Mouse (Mus musculus): Measurements from ENCODE around the gene Ppp1r27.

Ppp1r27 gene

DNA sequence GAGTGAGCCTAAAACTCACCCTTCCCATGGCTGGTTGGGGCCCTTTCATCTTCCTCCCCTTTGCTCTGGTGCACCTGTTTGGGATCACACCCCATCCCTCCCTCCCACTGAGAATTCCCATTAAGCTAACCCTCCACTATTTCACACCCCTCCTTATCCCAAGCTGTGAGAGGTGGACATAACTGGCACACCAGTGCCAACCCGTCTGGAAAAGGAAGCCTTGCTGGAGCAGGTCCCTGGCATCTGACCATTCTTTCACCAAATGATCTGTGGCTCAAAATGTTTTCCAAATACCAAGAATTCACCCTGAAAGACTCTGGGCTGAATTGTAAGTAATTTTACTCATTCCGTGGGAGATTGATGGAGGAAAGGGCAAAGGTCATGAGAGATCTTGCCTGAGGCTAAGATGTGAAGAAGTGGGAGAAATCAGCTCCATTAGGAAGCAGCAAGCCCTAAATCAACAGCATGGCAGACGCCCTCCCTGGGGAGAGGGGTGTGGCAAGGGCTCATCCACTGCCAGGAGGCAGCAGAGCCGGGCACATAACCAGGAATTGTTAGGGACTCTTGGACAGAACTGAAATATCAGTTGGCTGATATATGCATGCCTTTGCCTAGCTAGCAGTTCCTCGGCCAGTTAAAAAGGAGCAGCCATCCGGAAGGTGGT, 38.0 kb downstream of the Ppp1r27 start:
- no peak for DNase-seq (ENCODE audit: low spot score)

DNA sequence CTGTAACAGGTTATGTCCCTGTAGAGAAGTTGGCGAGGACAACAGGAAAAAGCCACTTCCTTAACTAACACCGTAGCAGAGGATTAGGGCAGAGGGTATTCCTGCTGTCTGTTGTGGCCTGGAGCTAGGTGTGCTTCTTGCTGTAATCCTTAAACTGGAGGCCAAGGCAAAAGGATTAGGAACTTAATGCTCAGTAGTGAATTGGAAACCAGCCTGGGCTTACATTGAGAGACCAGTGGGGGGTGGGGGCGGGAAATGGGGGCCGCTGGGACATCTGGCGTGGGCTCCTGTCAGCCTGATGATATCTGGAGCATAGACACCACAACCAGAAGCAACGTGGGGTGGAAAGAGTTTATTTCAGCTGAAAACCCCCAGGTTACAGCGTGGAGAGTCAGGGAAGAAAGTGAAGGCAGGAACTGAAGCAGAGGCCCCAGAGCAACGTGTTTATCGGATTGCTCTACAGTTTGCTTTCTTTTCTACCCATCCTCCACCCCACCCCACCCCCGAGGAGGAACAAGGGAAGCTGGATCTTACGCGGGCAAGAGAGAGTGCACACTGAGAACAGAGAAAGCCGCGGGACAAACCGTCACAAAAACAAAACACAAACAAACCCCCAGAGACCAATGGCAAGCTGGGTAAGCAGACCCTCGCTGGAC, 40.4 kb downstream of the Ppp1r27 start:
- DNase-seq (ENCODE audit: low spot score), result no peak

- DNase-seq (ENCODE audit: low spot score), result no peak
Measured at GRCm38 (mm10) chr11:120509940-120510339, 41.0 kb downstream of the Ppp1r27 start.

DNA sequence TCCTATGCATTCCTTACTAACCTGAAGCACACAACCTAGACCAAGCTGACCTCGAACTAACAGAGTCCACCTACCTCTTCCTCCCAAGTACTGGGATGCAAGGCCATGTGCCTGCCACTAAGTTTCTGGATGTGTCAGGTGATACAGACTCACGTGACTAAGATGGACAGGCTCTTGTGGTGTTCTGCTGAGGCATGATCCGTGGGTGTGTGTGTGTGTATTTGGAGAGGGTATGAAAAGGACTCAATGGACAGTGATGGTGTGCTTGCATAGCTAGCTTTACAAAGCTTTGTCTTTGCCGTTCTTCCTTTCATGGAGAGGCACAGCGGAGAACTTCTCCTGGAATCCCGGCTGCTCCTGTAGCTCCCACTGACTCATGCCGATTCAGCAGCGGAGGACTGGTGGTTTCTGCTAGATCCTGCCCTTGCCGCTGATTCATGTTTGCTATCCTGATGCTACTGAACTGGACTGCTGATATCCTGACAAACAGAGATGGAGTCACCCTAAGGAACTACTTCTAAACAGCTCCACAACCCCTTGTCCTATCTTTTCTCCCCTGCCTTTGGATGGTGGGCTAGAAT, 42.6 kb downstream of the Ppp1r27 start:
- DNase-seq (ENCODE audit: low spot score), result no peak

DNA sequence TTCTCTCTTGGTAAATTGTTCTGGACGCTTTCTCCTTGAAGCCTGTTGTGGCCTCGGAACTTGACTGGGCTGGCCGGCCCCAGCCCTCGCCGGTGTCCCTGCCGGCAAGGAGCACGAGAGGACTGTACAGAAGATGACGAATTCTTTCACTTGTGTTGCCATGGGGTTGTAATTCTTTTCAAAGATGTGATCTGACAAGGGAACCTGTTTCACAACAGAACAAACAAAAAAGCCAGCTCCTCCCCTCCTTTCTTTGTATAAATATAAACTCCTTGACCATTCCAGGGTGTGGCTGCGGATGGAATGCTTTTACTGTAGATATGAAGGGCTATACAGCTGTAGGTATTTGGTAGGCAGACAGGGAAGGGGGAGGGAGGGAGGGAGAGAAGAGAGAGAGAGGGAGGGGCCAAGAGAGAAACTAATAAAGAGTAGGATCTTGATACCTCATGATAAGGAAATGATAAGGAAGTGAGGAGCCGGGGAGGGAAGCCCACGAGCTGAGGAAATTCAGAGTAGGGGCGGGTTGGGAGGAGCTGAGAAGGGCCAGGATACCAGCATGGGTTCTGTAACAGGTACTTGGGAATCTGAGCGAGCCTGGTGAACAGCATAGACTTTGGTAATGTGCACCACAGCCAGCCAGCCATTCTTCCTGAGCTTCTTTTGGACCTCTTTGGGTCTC, 43.2 kb downstream of the Ppp1r27 start:
- peak; percentile 86 for DNase-seq (ENCODE audit: low spot score)

GRCm38 (mm10) chr11:120506899-120507298, 44.0 kb downstream of the Ppp1r27 start:
- DNase-seq (ENCODE audit: low spot score), result no peak

- DNase-seq (ENCODE audit: low spot score), result no peak
Measured at GRCm38 (mm10) chr11:120505661-120506060, 45.3 kb downstream of the Ppp1r27 start.

DNA sequence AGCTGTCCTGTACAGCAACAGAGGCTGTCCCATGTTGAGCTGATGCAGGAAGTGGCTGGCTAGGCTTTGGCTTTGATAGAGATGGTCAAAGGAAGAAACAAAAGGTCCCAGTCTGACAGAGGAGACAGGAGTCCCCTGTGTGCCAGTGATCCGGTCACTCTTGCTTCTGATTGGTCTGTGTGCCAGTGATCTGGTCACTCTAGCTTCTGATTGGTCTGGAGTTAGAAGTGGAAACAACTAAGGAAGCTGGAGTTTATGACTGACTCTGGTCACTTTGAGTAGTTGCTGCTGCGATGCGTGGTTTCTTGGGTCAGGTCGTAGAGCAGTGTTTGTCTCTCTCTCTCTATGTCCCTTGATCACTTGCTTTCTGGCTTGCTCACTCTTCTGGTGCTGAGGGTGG, 49.2 kb downstream of the Ppp1r27 start:
- no peak for DNase-seq (ENCODE audit: low spot score)

GRCm38 (mm10) chr11:120501018-120501417, 49.9 kb downstream of the Ppp1r27 start:
- DNase-seq (ENCODE audit: low spot score), result no peak

- DNase-seq (ENCODE audit: low spot score), result peak; percentile 80
Measured at GRCm38 (mm10) chr11:120500357-120500756, 50.6 kb downstream of the Ppp1r27 start.
